Mouse (Mus musculus): ENCODE results near the gene Slc17a9. TPM values are rescaled to one million over a fixed set of nuclear protein-coding genes. Genes with fewer than 3 reads are reported as not detected.
A peak's percentile ranks its signal among the peaks of the same experiment; 100 is the strongest.
"Not testable (repeated sequence)": the region's sequence is repeated elsewhere in the genome, so short reads cannot be mapped to it uniquely, and the experiment has no call there.

Gene Slc17a9
- polyA plus RNA-seq, 1 experiment: 0.04 TPM

- no peak for TF ChIP-seq USF1 (IDR thresholded peaks at IDR 0.05; ENCODE audit: low read depth)
- TF ChIP-seq MYOG (IDR thresholded peaks at IDR 0.05; ENCODE audit: control insufficient read depth, extremely low read depth, insufficient read length): no peak
- TF ChIP-seq MYOD1 (IDR thresholded peaks at IDR 0.05; ENCODE audit: control insufficient read depth, insufficient read length, low read depth): no peak
- TF ChIP-seq CTCF (IDR thresholded peaks at IDR 0.05; ENCODE audit: control insufficient read depth, insufficient read depth, insufficient read length): no peak
- TF ChIP-seq MAX (IDR thresholded peaks at IDR 0.05): no peak
- no peak for TF ChIP-seq CEBPB (IDR thresholded peaks at IDR 0.05; ENCODE audit: low read depth)
- no peak for TF ChIP-seq FOSL1 (IDR thresholded peaks at IDR 0.05; ENCODE audit: insufficient read depth, low read length, poor library complexity, severe bottlenecking)
- peaks cover 30% of the 10 kb centered on the region for H3K36me3 ChIP-seq (ENCODE audit: control insufficient read depth, insufficient read depth)
- peak overlapping the region; percentile 94 for H3K4me3 ChIP-seq (ENCODE audit: insufficient read depth, poor library complexity, severe bottlenecking)
- peaks cover 86% of the 10 kb centered on the region for H3K79me2 ChIP-seq (ENCODE audit: control insufficient read depth, insufficient read depth)
- peaks cover 70% of the 10 kb centered on the region for H3K79me3 ChIP-seq (ENCODE audit: low read depth)
- H3ac ChIP-seq (ENCODE audit: control insufficient read depth, insufficient read length, low read depth): peak overlapping the region; percentile 96
- no peaks in the 10 kb centered on the region for H3K27me3 ChIP-seq (ENCODE audit: control insufficient read depth, insufficient read depth, insufficient read length)
Measured at GRCm38 (mm10) chr2:180710276-180711155, 14.5 kb upstream of the Slc17a9 start.

GRCm38 (mm10) chr2:180711527-180711926 lies 13.5 kb upstream of the Slc17a9 start:
- H3ac ChIP-seq (ENCODE audit: control insufficient read depth, insufficient read length, low read depth): no peak overlapping the region
- peaks cover 60% of the 10 kb centered on the region for H3K79me3 ChIP-seq (ENCODE audit: low read depth)
- peak overlapping the region; percentile 94 for H3K4me3 ChIP-seq (ENCODE audit: insufficient read depth, poor library complexity, severe bottlenecking)
- H3K79me2 ChIP-seq (ENCODE audit: control insufficient read depth, insufficient read depth): peaks cover 76% of the 10 kb centered on the region
- no peak for TF ChIP-seq CEBPB (IDR thresholded peaks at IDR 0.05; ENCODE audit: low read depth)
- no peak for TF ChIP-seq CTCF (IDR thresholded peaks at IDR 0.05; ENCODE audit: control insufficient read depth, insufficient read depth, insufficient read length)
- TF ChIP-seq MYOG (IDR thresholded peaks at IDR 0.05; ENCODE audit: control insufficient read depth, extremely low read depth, insufficient read length): no peak
- no peak for TF ChIP-seq MYOD1 (IDR thresholded peaks at IDR 0.05; ENCODE audit: control insufficient read depth, insufficient read length, low read depth)
- TF ChIP-seq MAX (IDR thresholded peaks at IDR 0.05): no peak
- H3K36me3 ChIP-seq (ENCODE audit: control insufficient read depth, insufficient read depth): peaks cover 28% of the 10 kb centered on the region
- no peaks in the 10 kb centered on the region for H3K27me3 ChIP-seq (ENCODE audit: control insufficient read depth, insufficient read depth, insufficient read length)

DNA sequence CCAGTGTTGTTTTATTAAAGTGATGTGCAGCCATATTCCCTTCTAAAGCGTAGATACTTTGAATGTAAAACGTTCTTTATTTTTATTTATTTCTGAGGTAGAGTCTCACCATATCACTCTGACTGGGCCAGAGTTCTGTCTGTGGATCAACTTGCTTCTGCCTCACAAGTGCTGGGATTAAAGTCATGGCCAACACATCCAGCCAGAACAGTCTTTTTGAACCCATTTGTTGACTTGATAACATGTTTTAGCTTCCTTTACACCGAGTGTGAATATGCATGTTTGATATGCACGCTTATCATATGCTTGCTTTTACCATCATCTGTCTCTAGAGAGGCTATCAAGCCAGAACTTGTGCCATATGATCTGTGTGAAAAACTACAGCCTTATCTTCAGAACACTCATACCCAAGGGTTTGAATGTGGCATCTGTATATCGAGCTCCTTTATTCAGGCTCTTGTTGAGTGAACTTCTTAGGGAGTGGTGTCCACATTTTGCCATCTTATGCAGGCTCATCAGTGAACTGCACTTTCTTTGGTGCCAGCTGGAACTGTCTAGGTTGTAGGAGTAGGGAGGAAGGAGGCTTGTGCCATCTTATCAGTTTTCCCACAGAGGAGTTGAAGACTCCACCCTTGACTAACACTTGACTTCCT lies 12.9 kb upstream of the Slc17a9 start:
- H3ac ChIP-seq (ENCODE audit: control insufficient read depth, insufficient read length, low read depth): no peak overlapping the region
- no peaks in the 10 kb centered on the region for H3K27me3 ChIP-seq (ENCODE audit: control insufficient read depth, insufficient read depth, insufficient read length)
- peaks cover 70% of the 10 kb centered on the region for H3K79me2 ChIP-seq (ENCODE audit: control insufficient read depth, insufficient read depth)
- peaks cover 54% of the 10 kb centered on the region for H3K79me3 ChIP-seq (ENCODE audit: low read depth)
- H3K36me3 ChIP-seq (ENCODE audit: control insufficient read depth, insufficient read depth): peaks cover 34% of the 10 kb centered on the region
- H3K4me3 ChIP-seq (ENCODE audit: insufficient read depth, poor library complexity, severe bottlenecking): no peak overlapping the region
- no peak for TF ChIP-seq MYOD1 (IDR thresholded peaks at IDR 0.05; ENCODE audit: control insufficient read depth, insufficient read length, low read depth)

DNA sequence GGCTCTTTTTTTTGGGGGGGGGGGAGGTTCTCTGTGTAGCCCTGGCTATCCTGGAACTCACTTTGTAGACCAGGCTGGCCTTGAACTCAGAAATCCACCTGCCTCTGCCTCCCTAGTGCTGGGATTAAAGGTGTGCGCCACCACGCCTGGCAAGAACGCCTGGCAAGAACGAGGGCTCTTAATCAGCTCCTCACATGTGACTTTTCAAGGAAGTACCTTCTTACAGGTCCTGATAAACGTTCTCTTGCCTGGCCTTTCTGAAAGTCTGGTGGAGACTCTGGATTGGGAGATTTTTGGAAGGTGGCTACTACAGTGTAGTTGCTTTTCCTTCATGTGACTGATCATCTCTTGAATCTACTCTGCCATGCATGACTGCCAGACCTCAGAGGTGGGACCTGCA lies 2.3 kb upstream of the Slc17a9 start:
- H3K4me3 ChIP-seq (ENCODE audit: insufficient read depth, poor library complexity, severe bottlenecking); H3ac ChIP-seq (ENCODE audit: control insufficient read depth, insufficient read length, low read depth); H3K27me3 ChIP-seq (ENCODE audit: control insufficient read depth, insufficient read depth, insufficient read length); H3K79me3 ChIP-seq (ENCODE audit: low read depth); H3K79me2 ChIP-seq (ENCODE audit: control insufficient read depth, insufficient read depth): not testable (repeated sequence)
- H3K36me3 ChIP-seq (ENCODE audit: control insufficient read depth, insufficient read depth): peaks cover 62% of the 10 kb centered on the region

DNA sequence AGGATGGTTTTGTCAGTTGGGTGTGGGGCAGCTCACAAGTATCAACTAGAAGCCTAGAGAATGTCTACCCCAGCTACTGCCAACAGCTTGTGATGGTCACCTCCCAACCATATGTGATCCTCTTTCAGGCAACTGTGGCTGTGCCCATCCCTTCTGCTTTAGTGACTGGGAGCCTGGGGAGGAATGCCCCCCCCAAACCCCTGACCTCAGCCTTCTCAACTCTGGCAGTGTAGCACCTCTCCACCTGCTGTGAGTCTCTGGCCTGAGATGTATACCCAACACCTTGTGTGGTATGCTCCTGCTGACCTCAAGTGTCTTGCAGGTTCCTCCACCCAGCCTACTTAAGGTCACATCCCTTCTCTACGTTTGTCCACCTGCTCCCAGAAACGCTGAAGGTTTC lies 1.2 kb upstream of the Slc17a9 start:
- peaks cover 50% of the 10 kb centered on the region for H3K36me3 ChIP-seq (ENCODE audit: control insufficient read depth, insufficient read depth)
- no peak for TF ChIP-seq CEBPB (IDR thresholded peaks at IDR 0.05; ENCODE audit: low read depth)
- TF ChIP-seq CTCF (IDR thresholded peaks at IDR 0.05; ENCODE audit: control insufficient read depth, insufficient read depth, insufficient read length): no peak
- no peak for TF ChIP-seq FOSL1 (IDR thresholded peaks at IDR 0.05; ENCODE audit: insufficient read depth, low read length, poor library complexity, severe bottlenecking)
- TF ChIP-seq MYOD1 (IDR thresholded peaks at IDR 0.05; ENCODE audit: control insufficient read depth, insufficient read length, low read depth): no peak
- no peak for TF ChIP-seq MAX (IDR thresholded peaks at IDR 0.05)
- TF ChIP-seq USF1 (IDR thresholded peaks at IDR 0.05; ENCODE audit: low read depth): no peak
- TF ChIP-seq MYOG (IDR thresholded peaks at IDR 0.05; ENCODE audit: control insufficient read depth, extremely low read depth, insufficient read length): no peak
- no peaks in the 10 kb centered on the region for H3K79me2 ChIP-seq (ENCODE audit: control insufficient read depth, insufficient read depth)

GRCm38 (mm10) chr2:180725414-180725778 lies 333 bp downstream of the Slc17a9 start:
- H3K4me3 ChIP-seq (ENCODE audit: insufficient read depth, poor library complexity, severe bottlenecking): no peak overlapping the region
- no peak overlapping the region for H3ac ChIP-seq (ENCODE audit: control insufficient read depth, insufficient read length, low read depth)
- H3K79me3 ChIP-seq (ENCODE audit: low read depth): no peaks in the 10 kb centered on the region
- TF ChIP-seq FOSL1 (IDR thresholded peaks at IDR 0.05; ENCODE audit: insufficient read depth, low read length, poor library complexity, severe bottlenecking): no peak
- TF ChIP-seq USF1 (IDR thresholded peaks at IDR 0.05; ENCODE audit: low read depth): no peak
- no peak for TF ChIP-seq MAX (IDR thresholded peaks at IDR 0.05)
- TF ChIP-seq CTCF (IDR thresholded peaks at IDR 0.05; ENCODE audit: control insufficient read depth, insufficient read depth, insufficient read length): no peak
- no peak for TF ChIP-seq CEBPB (IDR thresholded peaks at IDR 0.05; ENCODE audit: low read depth)
- TF ChIP-seq MYOG (IDR thresholded peaks at IDR 0.05; ENCODE audit: control insufficient read depth, extremely low read depth, insufficient read length): no peak
- no peak for TF ChIP-seq MYOD1 (IDR thresholded peaks at IDR 0.05; ENCODE audit: control insufficient read depth, insufficient read length, low read depth)
- no peaks in the 10 kb centered on the region for H3K79me2 ChIP-seq (ENCODE audit: control insufficient read depth, insufficient read depth)
- peaks cover 37% of the 10 kb centered on the region for H3K36me3 ChIP-seq (ENCODE audit: control insufficient read depth, insufficient read depth)
- no peaks in the 10 kb centered on the region for H3K27me3 ChIP-seq (ENCODE audit: control insufficient read depth, insufficient read depth, insufficient read length)

More for the DNA sequence above, 1.2 kb upstream of the Slc17a9 start:
- Histone ChIP-seq H3K27me3 (ENCODE audit: control insufficient read depth, insufficient read depth, insufficient read length) (no peaks in the 10 kb centered on the region), H3ac (ENCODE audit: control insufficient read depth, insufficient read length, low read depth) (no peak overlapping the region), H3K4me3 (ENCODE audit: insufficient read depth, poor library complexity, severe bottlenecking) (no peak overlapping the region), H3K79me3 (ENCODE audit: low read depth) (no peaks in the 10 kb centered on the region)

Measured in C2C12 (cell line).